Comparison of ENCODE assay signal across 10 mouse cellular contexts in the genomic region with DNA sequence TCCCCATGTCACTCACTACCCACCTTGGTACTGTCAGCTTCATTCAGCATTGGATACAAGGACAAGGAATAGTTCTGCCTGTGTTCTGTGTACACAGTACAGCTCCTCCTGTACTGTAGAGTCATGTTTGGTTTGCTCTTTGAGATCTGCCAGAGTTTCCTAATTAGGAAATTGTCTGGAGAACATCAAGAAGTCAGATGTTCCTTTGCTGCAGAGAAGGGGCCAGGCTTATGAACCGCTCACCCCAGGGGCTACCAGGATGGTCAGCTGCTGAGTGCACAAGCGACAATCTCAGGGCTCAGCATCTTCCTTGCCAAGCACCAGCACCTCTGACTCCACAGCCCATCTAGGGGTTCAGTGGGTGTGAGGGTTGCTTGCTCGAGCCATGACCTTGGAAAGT.
DNase-seq lines count a peak whose midpoint lies in the region; ATAC-seq lines count a peak whose summit lies in the region.
"Had no signal": no experiment of that assay in that cellular context is flagged by ENCODE, and none has a peak within 500 bp of the region (broad histone marks: within the 10 kb centered on the region; RNA-seq: fewer than 3 reads in every experiment).

No protein-coding gene starts in this region.

- H3K4me2 ChIP-seq in limb, embryonic 15.5 days: no peak overlapping the region
- no peak overlapping the region for H3K4me2 ChIP-seq in embryonic facial prominence, embryonic 15.5 days (replicated peaks)
- no peak overlapping the region; the same call in 1 of the 2 replicates for H3K4me2 ChIP-seq in intestine, embryonic 15.5 days (replicated peaks)

- no peaks in the 10 kb centered on the region for H3K27me3 ChIP-seq in limb, embryonic 15.5 days
- H3K27me3 ChIP-seq in limb, embryonic 10.5 days (ENCODE audit: low read depth, poor library complexity, severe bottlenecking): no peaks in the 10 kb centered on the region
- H3K27me3 ChIP-seq in embryonic facial prominence, embryonic 15.5 days: no peaks in the 10 kb centered on the region
- no peaks in the 10 kb centered on the region for H3K27me3 ChIP-seq in intestine, embryonic 15.5 days (replicated peaks)

- H3K4me1 ChIP-seq in limb, embryonic 15.5 days: peaks cover 23% of the 10 kb centered on the region; the same call in 1 of the 2 replicates
- peaks cover 40% of the 10 kb centered on the region for H3K4me1 ChIP-seq in limb, embryonic 10.5 days
- peaks cover 27% of the 10 kb centered on the region for H3K4me1 ChIP-seq in embryonic facial prominence, embryonic 15.5 days
- H3K4me1 ChIP-seq in intestine, embryonic 15.5 days (replicated peaks): peaks cover 13% of the 10 kb centered on the region

- no peaks in the 10 kb centered on the region for H3K9me3 ChIP-seq in limb, embryonic 15.5 days
- no peaks in the 10 kb centered on the region for H3K9me3 ChIP-seq in limb, embryonic 10.5 days (replicated peaks)
- H3K9me3 ChIP-seq in embryonic facial prominence, embryonic 15.5 days (replicated peaks): no peaks in the 10 kb centered on the region
- no peaks in the 10 kb centered on the region for H3K9me3 ChIP-seq in intestine, embryonic 15.5 days

- 60% methylated on average over 3 of the region's 3 CpGs for WGBS in limb, embryonic 15.5 days
- 76% methylated on average over 3 of the region's 3 CpGs for WGBS in limb, embryonic 10.5 days
- WGBS in embryonic facial prominence, embryonic 15.5 days: 67% methylated on average over 3 of the region's 3 CpGs
- WGBS in intestine, embryonic 15.5 days: 54% methylated on average over 3 of the region's 3 CpGs

- no peak overlapping the region for H3K9ac ChIP-seq in limb, embryonic 15.5 days
- no peak overlapping the region for H3K9ac ChIP-seq in embryonic facial prominence, embryonic 15.5 days
- no peak overlapping the region for H3K9ac ChIP-seq in intestine, embryonic 15.5 days

- intact Hi-C loops in heart, postnatal 36 days (cut with DNase I): no loop called here

- 0 out of 2 replicates have a peak overlapping the region, but pooled peaks have one; percentile 12 for H3K27ac ChIP-seq in limb, embryonic 15.5 days
- H3K27ac ChIP-seq in limb, embryonic 10.5 days: no peak overlapping the region
- H3K27ac ChIP-seq in embryonic facial prominence, embryonic 15.5 days (replicated peaks): peak overlapping the region; percentile 44; the same call in 1 of the 2 replicates
- H3K27ac ChIP-seq in intestine, embryonic 15.5 days: peak overlapping the region; percentile 83
- H3K27ac ChIP-seq: macrophage had no signal

- DNase-seq in heart, adult 18-20 months: peak; percentile 6 to 31
- DNase-seq in heart, postnatal 36 days: no peak
- DNase-seq in limb, embryonic 10.5 days (ENCODE audit: low spot score): no peak
- DNase-seq: cerebellum, adult 9-11 months had no signal

- H3K4me3 ChIP-seq in limb, embryonic 15.5 days: no peak overlapping the region
- no peak overlapping the region for H3K4me3 ChIP-seq in limb, embryonic 10.5 days
- no peak overlapping the region for H3K4me3 ChIP-seq in embryonic facial prominence, embryonic 15.5 days (replicated peaks)
- no peak overlapping the region for H3K4me3 ChIP-seq in intestine, embryonic 15.5 days (replicated peaks)

- H3K36me3 ChIP-seq in limb, embryonic 15.5 days: no peaks in the 10 kb centered on the region
- H3K36me3 ChIP-seq in limb, embryonic 10.5 days: no peaks in the 10 kb centered on the region
- H3K36me3 ChIP-seq in embryonic facial prominence, embryonic 15.5 days: no peaks in the 10 kb centered on the region
- H3K36me3 ChIP-seq in intestine, embryonic 15.5 days: no peaks in the 10 kb centered on the region

- ATAC-seq in limb, embryonic 15.5 days (ENCODE audit: insufficient number of reproducible peaks, low FRiP score, low TSS enrichment, low read depth): no peak
- ATAC-seq in embryonic facial prominence, embryonic 15.5 days (ENCODE audit: insufficient number of reproducible peaks, low FRiP score, low TSS enrichment, low read depth): no peak
- ATAC-seq in intestine, embryonic 15.5 days: peak; percentile 43; the same call in 1 of the 2 replicates
- ATAC-seq in inflammation-experienced regulatory T-cells, adult 6 months: no peak
- ATAC-seq in monocyte, adult 5-6 weeks (replicated peaks; ENCODE audit: insufficient number of reproducible peaks, low FRiP score, low TSS enrichment, poor library complexity, severe bottlenecking): no peak

Comparison
In these comparisons a context has a peak if more than half of its experiments do, and no peak if none do; other contexts are left out.
1. DNase-seq: peak in heart, adult 18-20 months (2 of 2); none in heart, postnatal 36 days (0 of 2) and limb, embryonic 10.5 days (single experiment).